Mouse (Mus musculus) right cerebral cortex, adult 2 months (tissue): Measurements from ENCODE around the gene Chmp1a.

Experiments
- DNase-seq, 2 experiments: peaks; one replicate each; pipeline ENCODE4 v3.0.0; 2021 to 2022; ENCODE audit warnings: low spot score in 2 of 2

The Chmp1a gene

GRCm38 (mm10) chr8:123156070-123156773 is 56.3 kb downstream of the Chmp1a start:
- DNase-seq: no peak

GRCm38 (mm10) chr8:123155177-123155576 is 57.4 kb downstream of the Chmp1a start:
- DNase-seq: no peak
